Mouse (Mus musculus) embryonic fibroblast, embryonic 13.5 days (primary cell): ENCODE results near the gene Irf8. TPM values are rescaled to one million over a fixed set of nuclear protein-coding genes. Genes with fewer than 3 reads are reported as not detected.

Source experiments
- H3K27ac ChIP-seq: 2 replicates; pipeline ENCODE4 v1.5.1; 2012; ENCODE audit warnings: low read length, control low read depth, inconsistent platforms; ENCODE audit not compliant: insufficient read depth
- H3K4me1 ChIP-seq: 2 replicates; pipeline ENCODE4 v1.6.1; 2011; ENCODE audit warnings: low read length; ENCODE audit not compliant: control insufficient read depth, insufficient read depth
- H3K4me3 ChIP-seq: 2 replicates; pipeline ENCODE4 v1.5.1; 2011; ENCODE audit warnings: mild to moderate bottlenecking, control low read depth, low read length; ENCODE audit not compliant: insufficient read depth
- CTCF ChIP-seq: IDR thresholded peaks from 2 replicates; pipeline ENCODE4 v1.5.1; 2011; ENCODE audit warnings: mild to moderate bottlenecking, control low read depth, low read length, moderate library complexity, borderline replicate concordance; ENCODE audit not compliant: insufficient read depth
- POLR2A ChIP-seq: IDR thresholded peaks from 2 replicates; pipeline ENCODE4 v1.6.1; 2011; ENCODE audit warnings: low read depth, mild to moderate bottlenecking, control low read depth, low read length, moderate library complexity
- polyA plus RNA-seq: library from polyadenylated mRNA; stranded (reverse); fragments of >200 nt; gene quantifications from 2 replicates; pipeline ENCODE4 v1.2.4, GENCODE M21; 2011; ENCODE audit warnings: low read depth; ENCODE audit not compliant: missing spikeins, insufficient read length

The Irf8 gene
- polyA plus RNA-seq, 1 experiment, result 0.39 TPM

- Histone ChIP-seq H3K27ac (no peak overlapping the region), H3K4me3 (no peak overlapping the region), H3K4me1 (no peaks in the 10 kb centered on the region)
- TF ChIP-seq POLR2A, result no peak
- no peak for TF ChIP-seq CTCF
Measured at GRCm38 (mm10) chr8:120747286-120747685, 11.1 kb downstream of the Irf8 start.

DNA sequence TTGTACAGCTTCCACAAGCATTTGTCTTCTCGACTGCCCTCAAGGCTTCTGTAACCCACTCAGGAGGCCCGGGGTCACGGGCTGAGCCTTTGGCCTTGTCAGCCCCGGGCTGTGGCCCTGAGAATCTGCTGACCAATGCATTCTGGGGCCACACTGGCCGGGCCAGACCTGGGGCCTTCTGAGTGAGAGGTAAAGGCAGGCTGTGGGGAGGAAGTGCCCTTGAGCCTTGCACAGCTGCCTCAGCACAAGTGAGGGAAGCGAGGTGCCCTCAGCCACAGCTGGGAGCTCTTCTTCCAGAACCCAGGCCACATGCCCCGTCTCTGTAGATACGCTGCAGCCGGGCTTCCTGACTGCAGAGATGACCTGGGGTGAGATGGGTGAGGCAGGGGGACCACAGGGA lies 14.5 kb downstream of the Irf8 start:
- Histone ChIP-seq H3K27ac (no peak overlapping the region), H3K4me3 (no peak overlapping the region), H3K4me1 (no peaks in the 10 kb centered on the region)
- TF ChIP-seq CTCF, result no peak
- TF ChIP-seq POLR2A, result no peak

GRCm38 (mm10) chr8:120751226-120752081 lies 15.3 kb downstream of the Irf8 start:
- no peaks in the 10 kb centered on the region for H3K4me1 ChIP-seq
- TF ChIP-seq CTCF, result no peak
- TF ChIP-seq POLR2A, result no peak
- H3K4me3 ChIP-seq, result no peak overlapping the region
- no peak overlapping the region for H3K27ac ChIP-seq

DNA sequence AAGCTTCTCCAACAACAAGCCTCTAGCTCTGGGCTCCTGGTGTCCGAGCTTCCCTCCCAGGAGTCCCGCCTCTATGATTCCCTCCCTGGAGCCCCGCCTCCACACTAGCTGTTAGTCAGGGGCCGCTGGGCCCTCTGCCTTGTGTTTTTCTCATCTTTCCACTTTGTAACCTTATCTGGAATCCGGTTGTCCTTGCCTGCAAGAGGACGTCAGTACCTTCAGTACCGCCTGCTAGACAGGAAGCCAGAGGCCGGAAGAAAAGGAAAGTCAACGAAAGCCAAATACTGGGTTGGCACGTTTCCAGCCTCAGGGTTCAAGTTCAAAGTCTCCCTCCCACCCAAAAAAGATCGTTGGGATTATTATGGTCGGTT lies 15.9 kb downstream of the Irf8 start:
- Histone ChIP-seq H3K27ac (no peak overlapping the region), H3K4me1 (no peaks in the 10 kb centered on the region), H3K4me3 (no peak overlapping the region)
- TF ChIP-seq POLR2A (no peak), CTCF (no peak)

DNA sequence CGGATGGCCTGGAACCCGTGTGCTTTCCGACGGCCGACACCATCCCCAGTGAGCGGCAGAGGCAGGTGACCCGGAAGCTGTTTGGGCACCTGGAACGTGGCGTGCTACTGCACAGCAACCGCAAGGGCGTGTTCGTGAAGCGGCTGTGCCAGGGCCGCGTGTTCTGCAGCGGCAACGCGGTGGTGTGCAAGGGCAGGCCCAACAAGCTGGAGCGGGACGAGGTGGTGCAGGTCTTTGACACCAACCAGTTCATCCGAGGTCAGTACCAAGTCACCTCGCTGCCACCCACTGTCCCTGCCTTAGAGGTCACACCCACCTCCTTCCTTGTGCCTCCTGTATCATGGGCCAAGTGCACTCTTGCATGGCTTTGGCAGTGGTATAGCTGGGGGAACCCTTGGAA lies 17.3 kb downstream of the Irf8 start:
- Histone ChIP-seq H3K4me1 (no peaks in the 10 kb centered on the region), H3K4me3 (no peak overlapping the region), H3K27ac (no peak overlapping the region)
- TF ChIP-seq POLR2A (no peak), CTCF (no peak)

DNA sequence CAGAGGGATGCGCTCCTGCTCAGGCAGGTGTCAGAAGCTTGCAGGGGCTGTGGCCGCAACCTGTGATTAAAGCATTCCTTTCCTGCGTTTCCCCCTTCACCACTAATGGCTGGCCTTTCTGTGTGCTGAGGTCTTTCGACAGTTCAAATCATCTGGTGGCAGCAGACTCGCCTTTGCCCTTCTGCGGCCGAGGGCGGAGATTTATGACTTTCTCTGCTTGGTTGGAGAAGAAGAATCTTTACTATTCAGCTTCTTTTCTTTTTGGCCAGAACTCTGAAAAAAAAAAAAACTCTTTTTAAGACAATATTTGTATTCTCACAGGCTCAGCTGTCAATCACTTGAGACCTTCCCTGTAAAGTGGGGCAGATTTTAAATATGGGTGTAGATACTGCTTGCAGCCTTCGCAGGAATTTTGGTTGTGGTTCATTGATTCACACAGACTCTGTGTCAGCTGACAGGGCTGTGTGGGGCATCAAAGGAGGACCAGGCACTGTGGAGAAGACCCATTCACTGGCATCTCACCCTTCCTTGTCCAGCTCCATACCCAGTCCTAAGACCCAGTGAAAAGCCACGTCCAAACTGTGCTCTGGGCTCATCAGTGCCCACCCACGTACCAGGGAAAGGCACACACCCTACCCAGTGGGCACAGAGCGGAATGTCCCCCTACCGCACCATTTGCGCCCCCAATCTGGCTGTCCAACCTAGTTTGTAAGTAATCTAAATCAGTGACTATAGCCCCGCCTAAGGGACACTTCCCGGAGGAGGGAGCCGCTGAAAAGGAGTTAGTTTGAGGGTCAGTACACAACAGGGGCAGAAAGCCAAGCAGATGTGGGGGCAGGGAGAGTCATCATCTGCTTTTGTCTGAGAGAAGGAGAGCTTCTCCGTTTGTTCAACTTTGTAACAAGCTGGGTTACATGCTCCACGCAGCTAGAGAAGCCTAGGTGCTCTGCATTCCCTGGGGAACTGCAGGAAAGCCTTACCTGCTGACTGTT lies 19.4 kb downstream of the Irf8 start:
- no peaks in the 10 kb centered on the region for H3K4me1 ChIP-seq
- TF ChIP-seq CTCF, result no peak
- TF ChIP-seq POLR2A, result no peak
- H3K4me3 ChIP-seq, result no peak overlapping the region
- H3K27ac ChIP-seq, result no peak overlapping the region

GRCm38 (mm10) chr8:120758005-120758404 lies 21.8 kb downstream of the Irf8 start:
- H3K4me3 ChIP-seq, result no peak overlapping the region
- H3K4me1 ChIP-seq, result no peaks in the 10 kb centered on the region
- no peak overlapping the region for H3K27ac ChIP-seq
- no peak for TF ChIP-seq CTCF
- no peak for TF ChIP-seq POLR2A

- Histone ChIP-seq H3K4me3 (no peak overlapping the region), H3K27ac (no peak overlapping the region), H3K4me1 (no peaks in the 10 kb centered on the region)
- no peak for TF ChIP-seq CTCF
- TF ChIP-seq POLR2A, result no peak
Measured at GRCm38 (mm10) chr8:120759847-120760246, 23.7 kb downstream of the Irf8 start.

GRCm38 (mm10) chr8:120760341-120761215 lies 24.4 kb downstream of the Irf8 start:
- Histone ChIP-seq H3K4me3 (no peak overlapping the region), H3K27ac (no peak overlapping the region), H3K4me1 (no peaks in the 10 kb centered on the region)
- TF ChIP-seq CTCF (no peak), POLR2A (no peak)
